15 mouse cellular contexts compared by ENCODE assay signal in the genomic region with DNA sequence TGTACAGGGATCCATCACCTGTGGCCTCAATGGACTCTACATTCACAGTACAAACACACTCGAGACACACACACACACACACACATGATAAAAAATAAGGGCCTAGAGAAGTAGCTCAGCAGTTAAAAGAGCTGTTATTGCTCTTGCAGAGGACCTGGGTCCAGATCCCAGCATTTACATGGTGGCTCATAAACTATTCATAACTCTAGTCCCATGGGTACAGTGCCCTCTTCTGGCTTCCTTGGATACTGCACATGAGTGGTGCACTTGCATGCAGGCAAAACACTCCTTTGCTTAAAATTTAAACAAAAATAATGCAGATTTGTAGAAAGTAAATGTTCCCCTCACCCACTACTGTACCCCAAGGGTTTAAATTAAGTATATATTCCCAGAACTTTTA. TPM values are rescaled to one million over a fixed set of nuclear protein-coding genes. Genes with fewer than 3 reads are reported as not detected.
DNase-seq lines count a peak whose midpoint lies in the region; ATAC-seq and TF ChIP-seq lines count a peak whose summit lies in the region.
"Had no signal": no experiment of that assay in that cellular context is flagged by ENCODE, and none has a peak within 500 bp of the region (broad histone marks: within the 10 kb centered on the region; RNA-seq: fewer than 3 reads in every experiment).

No protein-coding gene starts in this region.

- 89% methylated on average over 1 of the region's 1 CpGs for WGBS in hindbrain, embryonic 10.5 days
- WGBS in hindbrain, embryonic 16.5 days = 89% methylated on average over 1 of the region's 1 CpGs

- no peak overlapping the region for H3K4me2 ChIP-seq in hindbrain, embryonic 16.5 days (ENCODE audit: low read length)

- ATAC-seq in hindbrain, embryonic 16.5 days = no peak
- ATAC-seq: activated CD4-positive, CD25-positive, alpha-beta regulatory T cell, adult 4 months had no signal

- no peaks in the 10 kb centered on the region for H3K27me3 ChIP-seq in hindbrain, embryonic 10.5 days (ENCODE audit: insufficient read depth, poor library complexity, severe bottlenecking)
- H3K27me3 ChIP-seq in hindbrain, embryonic 16.5 days (replicated peaks; ENCODE audit: control insufficient read depth, insufficient read depth, low read length) = no peaks in the 10 kb centered on the region

- TF ChIP-seq CTCF in embryonic fibroblast, embryonic 13.5 days (IDR thresholded peaks at IDR 0.05; ENCODE audit: borderline replicate concordance, insufficient read depth, low read length) = peak; percentile 14; the same call in 1 of the 2 replicates

- DNase-seq in hindbrain, embryonic 10.5 days (ENCODE audit: low spot score) = peak; percentile 10
- DNase-seq in thymus, postnatal 14 days = peak; percentile 6
- no peak for DNase-seq in thymus, postnatal 10 days (ENCODE audit: low spot score in 2 of 2)
- no peak for DNase-seq in spleen, postnatal 36 days (ENCODE audit: low spot score in 2 of 2)
- DNase-seq in adrenal gland, postnatal 14 days = no peak
- no peak for DNase-seq in heart, adult 9 months (ENCODE audit: low spot score in 2 of 2)
- DNase-seq: kidney, adult 8-10 months had no signal

- H3K27ac ChIP-seq in hindbrain, embryonic 10.5 days = no peak overlapping the region
- H3K27ac ChIP-seq in hindbrain, embryonic 16.5 days (ENCODE audit: low read depth, low read length) = no peak overlapping the region
- H3K27ac ChIP-seq in embryonic fibroblast, embryonic 13.5 days (ENCODE audit: insufficient read depth, low read length) = no peak overlapping the region

- no peak overlapping the region for H3K9ac ChIP-seq in hindbrain, embryonic 16.5 days (ENCODE audit: low read depth, low read length)

- no peak for TF ChIP-seq POLR2A in embryonic fibroblast, embryonic 13.5 days (IDR thresholded peaks at IDR 0.05; ENCODE audit: low read depth, low read length)

- H3K4me1 ChIP-seq in hindbrain, embryonic 10.5 days (replicated peaks) = no peaks in the 10 kb centered on the region
- H3K4me1 ChIP-seq in hindbrain, embryonic 16.5 days (ENCODE audit: control insufficient read depth, insufficient read depth, low read depth, low read length) = no peaks in the 10 kb centered on the region
- no peaks in the 10 kb centered on the region for H3K4me1 ChIP-seq in embryonic fibroblast, embryonic 13.5 days (ENCODE audit: control insufficient read depth, insufficient read depth, low read length)

- H3K36me3 ChIP-seq in hindbrain, embryonic 10.5 days = peaks cover 59% of the 10 kb centered on the region
- peaks cover 17% of the 10 kb centered on the region for H3K36me3 ChIP-seq in hindbrain, embryonic 16.5 days (ENCODE audit: control insufficient read depth, insufficient read depth, low read length)

- H3K9me3 ChIP-seq in hindbrain, embryonic 10.5 days = no peaks in the 10 kb centered on the region
- H3K9me3 ChIP-seq in hindbrain, embryonic 16.5 days (ENCODE audit: control insufficient read depth, low read length) = no peaks in the 10 kb centered on the region

- H3K4me3 ChIP-seq in hindbrain, embryonic 10.5 days = no peak overlapping the region
- H3K4me3 ChIP-seq in hindbrain, embryonic 16.5 days (ENCODE audit: low read length) = no peak overlapping the region
- no peak overlapping the region for H3K4me3 ChIP-seq in embryonic fibroblast, embryonic 13.5 days (ENCODE audit: insufficient read depth, low read length)

RNA-seq across cellular contexts. Expression of gene Tm4sf20, which starts 8.7 kb away (rescaled TPM):
- polyA plus RNA-seq in hindbrain, embryonic 10.5 days (2016; fragmentation: Nextera tagmentation; extraction: Ambion mirVana) = 0.13 TPM in 1 of 2 replicates, not detected in the other
- not detected in 2 replicates for polyA plus RNA-seq in hindbrain, embryonic 16.5 days (2015; fragmentation: Nextera tagmentation; extraction: Ambion mirVana)
- polyA plus RNA-seq in embryonic fibroblast, embryonic 13.5 days (2011; ENCODE audit: insufficient read length, low read depth, missing spikeins) = not detected in 2 replicates
- not detected in 2 replicates for total RNA-seq in adrenal gland, postnatal 14 days (2021)
- total RNA-seq: gastrocnemius, postnatal 4 days had no signal
- polyA plus RNA-seq: limb, embryonic 14.5 days; spleen, adult 2 months had no signal

RNA-seq across cellular contexts. Expression of gene Gm47791, which starts 11.5 kb away (rescaled TPM):
- not detected in 2 replicates for polyA plus RNA-seq in hindbrain, embryonic 10.5 days (2016; fragmentation: Nextera tagmentation; extraction: Ambion mirVana)
- not detected in 2 replicates for polyA plus RNA-seq in hindbrain, embryonic 16.5 days (2015; fragmentation: Nextera tagmentation; extraction: Ambion mirVana)
- polyA plus RNA-seq in embryonic fibroblast, embryonic 13.5 days (2011; ENCODE audit: insufficient read length, low read depth, missing spikeins) = not detected in 2 replicates
- total RNA-seq in adrenal gland, postnatal 14 days (2021) = not detected in 2 replicates
- total RNA-seq: gastrocnemius, postnatal 4 days had no signal
- polyA plus RNA-seq: activated CD4-positive, CD25-positive, alpha-beta regulatory T cell, adult 4 months; embryonic facial prominence, embryonic 14.5 days; limb, embryonic 14.5 days; neural tube, embryonic 11.5 days; spleen, adult 2 months had no signal

RNA-seq across cellular contexts. Expression of gene Mff, which starts 34.8 kb away (rescaled TPM):
- 203 and 222 TPM in 2 replicates for polyA plus RNA-seq in hindbrain, embryonic 10.5 days (2016; fragmentation: Nextera tagmentation; extraction: Ambion mirVana)
- polyA plus RNA-seq in hindbrain, embryonic 16.5 days (2015; fragmentation: Nextera tagmentation; extraction: Ambion mirVana) = 389 and 427 TPM in 2 replicates
- 131 and 150 TPM in 2 replicates for polyA plus RNA-seq in embryonic fibroblast, embryonic 13.5 days (2011; ENCODE audit: insufficient read length, low read depth, missing spikeins)
- 129 and 138 TPM in 2 replicates for total RNA-seq in adrenal gland, postnatal 14 days (2021)

Comparison
In these comparisons a context has a peak if more than half of its experiments do, and no peak if none do; other contexts are left out.
1. DNase-seq: peak in hindbrain, embryonic 10.5 days (single experiment) and thymus, postnatal 14 days (single experiment); none in thymus, postnatal 10 days (0 of 2), spleen, postnatal 36 days (0 of 2), adrenal gland, postnatal 14 days (single experiment) and heart, adult 9 months (0 of 2).